Comparison of ENCODE assay signal across 27 mouse cellular contexts in genomic region chrX:134102641-134103040, GRCm38 (mm10). TPM values are rescaled to one million over a fixed set of nuclear protein-coding genes. Genes with fewer than 3 reads are reported as not detected.
DNase-seq lines count a peak whose midpoint lies in the region; ATAC-seq and TF ChIP-seq lines count a peak whose summit lies in the region.
"Had no signal": no experiment of that assay in that cellular context is flagged by ENCODE, and none has a peak within 500 bp of the region (broad histone marks: within the 10 kb centered on the region; RNA-seq: fewer than 3 reads in every experiment).

No protein-coding gene starts in this region.

- H3K36me3 ChIP-seq in MEL (ENCODE audit: control insufficient read depth in 1 of 2, insufficient read depth in 2 of 2, low read length in 2 of 2), result no peaks in the 10 kb centered on the region
- H3K36me3 ChIP-seq in kidney, embryonic 16.5 days (ENCODE audit: insufficient read depth, low read length), result no peaks in the 10 kb centered on the region
- no peaks in the 10 kb centered on the region for H3K36me3 ChIP-seq in midbrain, embryonic 16.5 days (ENCODE audit: control insufficient read depth, insufficient read depth, low read length)
- H3K36me3 ChIP-seq: embryonic facial prominence, embryonic 12.5 days; forebrain, embryonic 15.5 days; heart, embryonic 12.5 days; hindbrain, embryonic 13.5 days; midbrain, embryonic 12.5 days; neural tube, embryonic 15.5 days had no signal

- 78% methylated on average over 2 of the region's 2 CpGs for WGBS in kidney, embryonic 16.5 days
- 74% methylated on average over 2 of the region's 2 CpGs for WGBS in midbrain, embryonic 16.5 days

- no peak overlapping the region for H3K9ac ChIP-seq in MEL (ENCODE audit: control insufficient read depth, low read depth, low read length, poor library complexity, severe bottlenecking)
- H3K9ac ChIP-seq in kidney, embryonic 16.5 days (replicated peaks; ENCODE audit: low read length), result no peak overlapping the region
- no peak overlapping the region for H3K9ac ChIP-seq in midbrain, embryonic 16.5 days (ENCODE audit: low read depth, low read length)
- H3K9ac ChIP-seq: embryonic facial prominence, embryonic 12.5 days; forebrain, embryonic 15.5 days; heart, embryonic 12.5 days; hindbrain, embryonic 13.5 days; midbrain, embryonic 12.5 days; neural tube, embryonic 15.5 days had no signal

- no peaks in the 10 kb centered on the region for H3K79me2 ChIP-seq in MEL (ENCODE audit: control insufficient read depth, insufficient read depth, low read length, poor library complexity)

- no peak overlapping the region for H3K4me2 ChIP-seq in kidney, embryonic 16.5 days (replicated peaks; ENCODE audit: low read depth, low read length)
- H3K4me2 ChIP-seq in midbrain, embryonic 16.5 days (ENCODE audit: low read length), result no peak overlapping the region
- H3K4me2 ChIP-seq: embryonic facial prominence, embryonic 12.5 days; forebrain, embryonic 15.5 days; heart, embryonic 12.5 days; hindbrain, embryonic 13.5 days; midbrain, embryonic 12.5 days; neural tube, embryonic 15.5 days had no signal

- no peak for TF ChIP-seq POLR2A in MEL (IDR thresholded peaks at IDR 0.05; ENCODE audit: control insufficient read depth in 1 of 2, insufficient read depth in 1 of 2, low read depth in 1 of 2, low read length in 2 of 2, poor library complexity in 1 of 2)

- peaks cover 0 to 1% of the 10 kb centered on the region in 2 experiments; a peak in 1 of 4 replicates for H3K27me3 ChIP-seq in MEL (ENCODE audit: control insufficient read depth in 1 of 2, insufficient read depth in 2 of 2, low read length in 2 of 2)
- H3K27me3 ChIP-seq in kidney, embryonic 16.5 days (ENCODE audit: insufficient read depth, low read length), result no peaks in the 10 kb centered on the region; the same call in 1 of the 2 replicates
- H3K27me3 ChIP-seq in midbrain, embryonic 16.5 days (ENCODE audit: control insufficient read depth, insufficient read depth, low read depth, low read length), result no peaks in the 10 kb centered on the region
- H3K27me3 ChIP-seq: embryonic facial prominence, embryonic 12.5 days; forebrain, embryonic 15.5 days; heart, embryonic 12.5 days; hindbrain, embryonic 13.5 days; neural tube, embryonic 15.5 days had no signal

- no peak for TF ChIP-seq EP300 in MEL (IDR thresholded peaks at IDR 0.05; ENCODE audit: low read depth in 1 of 2, low read length in 2 of 2)

- H3K4me3 ChIP-seq in MEL (ENCODE audit: control insufficient read depth in 1 of 2, insufficient read depth in 1 of 2, low read depth in 2 of 2, low read length in 2 of 2), result no peak overlapping the region
- H3K4me3 ChIP-seq in kidney, embryonic 16.5 days (ENCODE audit: low read length), result no peak overlapping the region
- no peak overlapping the region for H3K4me3 ChIP-seq in midbrain, embryonic 16.5 days (ENCODE audit: low read depth, low read length)
- H3K4me3 ChIP-seq: embryonic facial prominence, embryonic 12.5 days; erythroblast, embryonic 14.5 days; forebrain, embryonic 15.5 days; heart, embryonic 12.5 days; hindbrain, embryonic 13.5 days; midbrain, embryonic 12.5 days; myocyte; neural tube, embryonic 15.5 days had no signal

- TF ChIP-seq CTCF in MEL (IDR thresholded peaks at IDR 0.05 in 2 of 3, conservative IDR thresholded peaks at IDR 0.05 in 1 of 3; ENCODE audit: control insufficient read depth in 1 of 3, insufficient read depth in 1 of 3, low read depth in 2 of 3, low read length in 3 of 3, poor library complexity in 1 of 3, severe bottlenecking in 1 of 3), result no peak

- peaks cover 0 to 4% of the 10 kb centered on the region in 2 experiments; a peak in 1 of 4 replicates for H3K4me1 ChIP-seq in MEL (ENCODE audit: control insufficient read depth in 1 of 2, insufficient read depth in 2 of 2, low read length in 2 of 2)
- no peaks in the 10 kb centered on the region for H3K4me1 ChIP-seq in kidney, embryonic 16.5 days (ENCODE audit: insufficient read depth, low read length)
- H3K4me1 ChIP-seq in midbrain, embryonic 16.5 days (ENCODE audit: control insufficient read depth, insufficient read depth, low read length), result no peaks in the 10 kb centered on the region
- H3K4me1 ChIP-seq: embryonic facial prominence, embryonic 12.5 days; forebrain, embryonic 15.5 days; heart, embryonic 12.5 days; hindbrain, embryonic 13.5 days; midbrain, embryonic 12.5 days; neural tube, embryonic 15.5 days had no signal

- no peak for TF ChIP-seq RAD21 in MEL (IDR thresholded peaks at IDR 0.05; ENCODE audit: low read depth, low read length)

- H3K9me3 ChIP-seq in MEL (replicated peaks; ENCODE audit: insufficient read depth, low read length), result no peaks in the 10 kb centered on the region
- H3K9me3 ChIP-seq in kidney, embryonic 16.5 days (ENCODE audit: low read length), result no peaks in the 10 kb centered on the region
- no peaks in the 10 kb centered on the region for H3K9me3 ChIP-seq in midbrain, embryonic 16.5 days (replicated peaks; ENCODE audit: control insufficient read depth, low read length, poor library complexity, severe bottlenecking)
- H3K9me3 ChIP-seq: embryonic facial prominence, embryonic 12.5 days; forebrain, embryonic 15.5 days; heart, embryonic 12.5 days; hindbrain, embryonic 13.5 days; midbrain, embryonic 12.5 days; neural tube, embryonic 15.5 days had no signal

- no peak for ATAC-seq in kidney, embryonic 16.5 days (ENCODE audit: low FRiP score, low TSS enrichment)
- no peak for ATAC-seq in midbrain, embryonic 16.5 days
- ATAC-seq: activated CD4-positive, CD25-positive, alpha-beta regulatory T cell, adult 4 months; forebrain, embryonic 15.5 days; inflammation-experienced regulatory T-cells, adult 6 months; lung, postnatal 0 days had no signal

- peak; percentile 4 to 13 for DNase-seq in layer of hippocampus, adult 18-20 months (ENCODE audit: low spot score in 2 of 2)
- no peak for DNase-seq in layer of hippocampus, postnatal 25 days (ENCODE audit: extremely low spot score in 1 of 2, low spot score in 1 of 2)
- DNase-seq in 3T3-L1 (ENCODE audit: low read depth, low spot score) (peak; percentile 1), MEL (ENCODE audit: low read depth, low spot score) (peak; percentile 21)
- DNase-seq in layer of hippocampus, adult 9-11 months, result peak; percentile 33
- DNase-seq: cerebellum, adult 11 months; cerebellum, postnatal 10 days; kidney, adult 2 months; kidney, postnatal 25 days; spleen, adult 18-20 months; thymus, adult 18-20 months; thymus, postnatal 4 days had no signal

- H3K27ac ChIP-seq in MEL (ENCODE audit: control insufficient read depth, low read depth, low read length), result no peak overlapping the region
- no peak overlapping the region for H3K27ac ChIP-seq in kidney, embryonic 16.5 days (ENCODE audit: low read length)
- H3K27ac ChIP-seq in midbrain, embryonic 16.5 days (ENCODE audit: low read length), result no peak overlapping the region
- H3K27ac ChIP-seq: embryonic facial prominence, embryonic 12.5 days; forebrain, embryonic 15.5 days; hindbrain, embryonic 13.5 days; midbrain, embryonic 12.5 days; neural tube, embryonic 15.5 days had no signal

TF ChIP-seq in MEL, 35 proteins besides CTCF, POLR2A, EP300 and RAD21:
- no peak for TF ChIP-seq USF1 (IDR thresholded peaks at IDR 0.05; ENCODE audit: low read depth, low read length)
- TF ChIP-seq E2F4 (IDR thresholded peaks at IDR 0.05; ENCODE audit: borderline replicate concordance, low read depth, low read length), result no peak
- TF ChIP-seq KAT2A (conservative IDR thresholded peaks at IDR 0.05; ENCODE audit: low read depth, low read length), result no peak
- TF ChIP-seq MYC (IDR thresholded peaks at IDR 0.05; ENCODE audit: low read depth, low read length), result no peak
- no peak for TF ChIP-seq MEF2A (IDR thresholded peaks at IDR 0.05; ENCODE audit: extremely low read depth, insufficient replicate concordance, low read depth, low read length, poor library complexity, severe bottlenecking)
- TF ChIP-seq MXI1 (IDR thresholded peaks at IDR 0.05; ENCODE audit: low read depth, low read length), result no peak
- no peak for TF ChIP-seq CHD1 (IDR thresholded peaks at IDR 0.05; ENCODE audit: low read depth, low read length)
- TF ChIP-seq GABPA (IDR thresholded peaks at IDR 0.05; ENCODE audit: low read depth, low read length), result no peak
- TF ChIP-seq TCF12 (IDR thresholded peaks at IDR 0.05; ENCODE audit: low read depth, low read length), result no peak
- TF ChIP-seq MAX (IDR thresholded peaks at IDR 0.05; ENCODE audit: low read length), result no peak
- TF ChIP-seq NRF1 (IDR thresholded peaks at IDR 0.05; ENCODE audit: insufficient read depth, low read depth, low read length, poor library complexity, severe bottlenecking), result no peak
- no peak for TF ChIP-seq ZMIZ1 (IDR thresholded peaks at IDR 0.05; ENCODE audit: low read depth, low read length)
- TF ChIP-seq MAZ (IDR thresholded peaks at IDR 0.05; ENCODE audit: low read depth, low read length), result no peak
- no peak for TF ChIP-seq ELF1 (IDR thresholded peaks at IDR 0.05; ENCODE audit: low read depth, low read length)
- no peak for TF ChIP-seq POLR2AphosphoS2 (IDR thresholded peaks at IDR 0.05; ENCODE audit: low read length)
TF ChIP-seq in MEL: peak in this region for 0.

RNA-seq across cellular contexts. Expression of gene Cstf2, which starts 43.7 kb away (rescaled TPM):
- 10 to 100 TPM; 92.4 to 95.7 TPM for total RNA-seq in layer of hippocampus, adult 18-20 months (2021)
- total RNA-seq in layer of hippocampus, postnatal 25 days (2021), result 100 to 1,000 TPM in 1 of 2 experiments, 10 to 100 TPM in 1; 89.4 to 103 TPM
- total RNA-seq in MEL (2012; rRNA removed), result 180 and 183 TPM in 2 replicates
- polyA plus RNA-seq in MEL (2012; ENCODE audit: insufficient read depth in 1 of 2, insufficient read length in 2 of 2, low read depth in 1 of 2, low replicate concordance in 2 of 2, missing spikeins in 1 of 2), result 100 to 1,000 TPM; 354 to 890 TPM
- polyA plus RNA-seq in kidney, embryonic 16.5 days (2015; fragmentation: Nextera tagmentation; extraction: Ambion mirVana), result 44.3 and 47.9 TPM in 2 replicates
- 71.8 and 72.5 TPM in 2 replicates for polyA plus RNA-seq in midbrain, embryonic 16.5 days (2015; fragmentation: Nextera tagmentation; extraction: Ambion mirVana)

RNA-seq across cellular contexts. Expression of gene Xkrx, which starts 59.2 kb away (rescaled TPM):
- 1 to 10 TPM in 1 of 2 experiments, under 1 TPM in 1; 0.43 to 1.1 TPM for total RNA-seq in layer of hippocampus, adult 18-20 months (2021)
- total RNA-seq in layer of hippocampus, postnatal 25 days (2021), result under 1 TPM; 0.52 to 0.71 TPM
- total RNA-seq in MEL (2012; rRNA removed), result not detected in 2 replicates
- polyA plus RNA-seq in MEL (2012; ENCODE audit: insufficient read depth in 1 of 2, insufficient read length in 2 of 2, low read depth in 1 of 2, low replicate concordance in 2 of 2, missing spikeins in 1 of 2), result under 1 TPM in 1 of 2 experiments, not detected in 1; 0.38 TPM
- 0.09 and 0.14 TPM in 2 replicates for polyA plus RNA-seq in kidney, embryonic 16.5 days (2015; fragmentation: Nextera tagmentation; extraction: Ambion mirVana)
- 1.0 and 1.7 TPM in 2 replicates for polyA plus RNA-seq in midbrain, embryonic 16.5 days (2015; fragmentation: Nextera tagmentation; extraction: Ambion mirVana)
- total RNA-seq: granulocyte monocyte progenitor cell, adult 5-6 weeks had no signal
- polyA plus RNA-seq: liver, embryonic 16.5 days had no signal

Comparison
In these comparisons a context has a peak if more than half of its experiments do, and no peak if none do; other contexts are left out.
1. DNase-seq: peak in layer of hippocampus, adult 18-20 months (2 of 2), 3T3-L1 (single experiment), MEL (single experiment) and layer of hippocampus, adult 9-11 months (single experiment); none in layer of hippocampus, postnatal 25 days (0 of 2).